Mouse (Mus musculus) brown adipose tissue, adult 24 weeks (tissue): ENCODE measurements around the gene Ift43. TPM values are rescaled to one million over a fixed set of nuclear protein-coding genes. Genes with fewer than 3 reads are reported as not detected.

Source experiments
- H3K27ac ChIP-seq: fragments of 200-500 bp; replicated peaks from 2 replicates; pipeline ENCODE4 v1.5.1; 2012; ENCODE audit warnings: low read depth, mild to moderate bottlenecking, low read length
- H3K4me1 ChIP-seq: fragments of 200-500 bp; 2 replicates; pipeline ENCODE4 v1.6.1; 2012; ENCODE audit warnings: low read length, mixed read lengths; ENCODE audit not compliant: control insufficient read depth, insufficient read depth, insufficient read length
- H3K4me3 ChIP-seq: fragments of 200-500 bp; 2 replicates; pipeline ENCODE4 v1.5.1; 2012; ENCODE audit warnings: low read depth, mild to moderate bottlenecking, low read length, moderate library complexity; ENCODE audit not compliant: insufficient read depth
- polyA plus RNA-seq: library from polyadenylated mRNA; stranded (reverse); fragments of >200 nt; gene quantifications from 2 replicates; pipeline ENCODE4 v1.2.4, GENCODE M21; 2012; ENCODE audit not compliant: missing spikeins, insufficient read depth, insufficient read length

Ift43 gene
- polyA plus RNA-seq, 1 experiment = 25.4 TPM

- Histone ChIP-seq H3K4me1 (no peaks in the 10 kb centered on the region), H3K27ac (no peak overlapping the region), H3K4me3 (no peak overlapping the region)
Measured at GRCm38 (mm10) chr12:86192036-86192449, 109.7 kb downstream of the Ift43 start.

- Histone ChIP-seq H3K27ac (no peak overlapping the region), H3K4me3 (no peak overlapping the region), H3K4me1 (no peaks in the 10 kb centered on the region)
Measured at GRCm38 (mm10) chr12:86196944-86197343, 114.6 kb downstream of the Ift43 start.

- Histone ChIP-seq H3K4me1 (no peaks in the 10 kb centered on the region), H3K4me3 (no peak overlapping the region), H3K27ac (no peak overlapping the region)
Measured at GRCm38 (mm10) chr12:86203443-86204057, 121.2 kb downstream of the Ift43 start.

- H3K4me1 ChIP-seq = no peaks in the 10 kb centered on the region
- H3K4me3 ChIP-seq = no peak overlapping the region
- H3K27ac ChIP-seq = no peak overlapping the region
Measured at GRCm38 (mm10) chr12:86211099-86211520, 128.8 kb downstream of the Ift43 start.

Other genes with a start within 250 kb of the Ift43 start
- 3.7 and 3.9 TPM in 2 replicates for gene Tgfb3, start 3.5 kb upstream of the Ift43 start, polyA plus RNA-seq
- gene Gpatch2l, start 159.3 kb downstream of the Ift43 start, polyA plus RNA-seq = 6.8 and 8.8 TPM in 2 replicates